Mouse (Mus musculus) kidney, embryonic 14.5 days (tissue): ENCODE measurements at regions not wholly inside any gene's neighbourhood (a gene's known extent, or its start where the extent isn't known, plus 50 kb on each side); places are given as distances from the start of the nearest gene placed in this dataset.

ENCODE experiments used
- ATAC-seq: fragments of 200-750 bp; cut with Nextera tagmentation; 2 replicates; pipeline ENCODE4 v1.8.0; 2017; ENCODE audit warnings: moderate number of reproducible peaks, mild to moderate bottlenecking, moderate TSS enrichment, moderate library complexity; ENCODE audit not compliant: low FRiP score, low TSS enrichment
- H3K27ac ChIP-seq: fragments of 300-500 bp; sonication (generic); 2 replicates; pipeline ENCODE4 v1.5.1; 2014; ENCODE audit warnings: low read depth, mild to moderate bottlenecking, low read length, moderate library complexity, mixed read lengths
- H3K27me3 ChIP-seq: fragments of 300-500 bp; sonication (generic); 2 replicates; pipeline ENCODE4 v1.6.1; 2014; ENCODE audit warnings: mild to moderate bottlenecking, low read length; ENCODE audit not compliant: control insufficient read depth, insufficient read depth
- H3K36me3 ChIP-seq: fragments of 300-500 bp; sonication (generic); 2 replicates; pipeline ENCODE4 v1.6.1; 2014; ENCODE audit warnings: low read length, mixed read lengths; ENCODE audit not compliant: control insufficient read depth, insufficient read depth
- H3K4me1 ChIP-seq: fragments of 300-500 bp; sonication (generic); 2 replicates; pipeline ENCODE4 v1.6.1; 2014; ENCODE audit warnings: low read length, mixed read lengths; ENCODE audit not compliant: control insufficient read depth, insufficient read depth
- H3K4me2 ChIP-seq: fragments of 300-500 bp; sonication (generic); replicated peaks from 2 replicates; pipeline ENCODE4 v1.6.1; 2014; ENCODE audit warnings: low read depth, mild to moderate bottlenecking, low read length
- H3K4me3 ChIP-seq: fragments of 300-500 bp; sonication (generic); 2 replicates; pipeline ENCODE4 v1.5.1; 2014; ENCODE audit warnings: mild to moderate bottlenecking, low read length
- H3K9ac ChIP-seq: fragments of 300-500 bp; sonication (generic); 2 replicates; pipeline ENCODE4 v1.6.1; 2014; ENCODE audit warnings: low read depth, mild to moderate bottlenecking, low read length, moderate library complexity
- H3K9me3 ChIP-seq: fragments of 300-500 bp; sonication (generic); 2 replicates; pipeline ENCODE4 v1.6.1; 2016; ENCODE audit warnings: low read length; ENCODE audit not compliant: control insufficient read depth
- WGBS: fragments of 180-500 bp; shearing (Covaris S2); extraction: QIAGEN DNeasy Blood & Tissue Kit; methylation state at CpG from one replicate; pipeline ENCODE4 v1.1.7; 2014; 5-methylcytosine and 5-hydroxymethylcytosine counted together

DNA sequence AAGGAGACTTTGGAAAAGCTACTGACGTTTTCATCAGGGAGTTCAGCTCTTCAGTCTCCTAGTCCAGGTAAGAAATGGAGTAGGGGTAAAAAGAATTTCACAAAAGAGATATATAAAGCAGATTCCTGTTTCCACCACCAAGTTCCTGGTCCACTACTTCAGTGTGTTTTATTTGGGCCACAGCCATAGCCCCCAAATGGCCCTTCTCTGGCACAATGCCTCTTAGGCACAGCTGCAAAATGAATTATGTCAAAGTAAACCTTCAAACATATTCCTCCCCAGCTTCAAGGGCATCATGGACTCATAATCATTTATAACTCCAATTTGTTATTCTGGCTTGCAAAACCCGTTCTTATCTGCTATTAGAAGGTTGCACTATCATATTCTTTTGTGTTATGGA is 325.1 kb downstream of the Slc6a15 start:
- Histone ChIP-seq H3K27ac (no peak overlapping the region), H3K27me3 (no peaks in the 10 kb centered on the region), H3K4me2 (no peak overlapping the region), H3K4me3 (no peak overlapping the region), H3K9me3 (no peaks in the 10 kb centered on the region), H3K9ac (no peak overlapping the region), H3K4me1 (no peaks in the 10 kb centered on the region), H3K36me3 (no peaks in the 10 kb centered on the region)
- ATAC-seq: no peak
- WGBS: 38% methylated on average over 2 of the region's 2 CpGs

DNA sequence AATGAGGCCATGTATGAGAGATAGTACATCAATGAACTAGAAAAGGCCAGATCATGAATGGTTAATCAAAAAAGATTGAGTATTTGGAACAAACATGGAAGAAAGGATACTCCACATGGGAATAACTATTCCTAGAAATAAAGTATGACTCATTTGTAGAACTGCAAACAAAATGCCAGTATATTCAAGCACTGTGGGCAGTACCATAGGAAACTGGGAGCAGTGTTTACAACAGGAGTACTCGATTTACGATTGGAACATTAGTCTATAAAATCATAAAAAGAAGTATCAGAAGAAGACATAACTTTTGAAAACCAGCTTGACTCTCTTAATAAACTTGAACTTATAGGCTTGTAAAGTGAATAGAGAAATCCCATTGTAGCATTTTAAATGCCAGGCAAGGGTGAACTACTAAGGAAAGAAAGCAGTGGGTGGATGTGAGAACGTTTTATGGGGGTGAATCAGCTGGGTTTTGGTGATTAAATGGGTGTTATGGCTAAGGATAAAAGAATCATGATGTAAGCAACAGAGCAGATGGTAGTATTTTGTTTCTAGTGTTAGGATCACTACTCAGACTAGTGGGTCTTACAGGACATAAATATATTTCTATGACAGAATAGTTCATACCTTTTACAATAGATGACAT is 347.6 kb downstream of the Slc6a15 start:
- ATAC-seq: no peak
- no peak overlapping the region for H3K27ac ChIP-seq
- H3K27me3 ChIP-seq: no peaks in the 10 kb centered on the region
- H3K4me3 ChIP-seq: no peak overlapping the region
- H3K36me3 ChIP-seq: no peaks in the 10 kb centered on the region
- H3K4me1 ChIP-seq: no peaks in the 10 kb centered on the region
- no peak overlapping the region for H3K9ac ChIP-seq
- 83% methylated on average over 3 of the region's 3 CpGs for WGBS
- no peak overlapping the region for H3K4me2 ChIP-seq
- H3K9me3 ChIP-seq: no peaks in the 10 kb centered on the region

DNA sequence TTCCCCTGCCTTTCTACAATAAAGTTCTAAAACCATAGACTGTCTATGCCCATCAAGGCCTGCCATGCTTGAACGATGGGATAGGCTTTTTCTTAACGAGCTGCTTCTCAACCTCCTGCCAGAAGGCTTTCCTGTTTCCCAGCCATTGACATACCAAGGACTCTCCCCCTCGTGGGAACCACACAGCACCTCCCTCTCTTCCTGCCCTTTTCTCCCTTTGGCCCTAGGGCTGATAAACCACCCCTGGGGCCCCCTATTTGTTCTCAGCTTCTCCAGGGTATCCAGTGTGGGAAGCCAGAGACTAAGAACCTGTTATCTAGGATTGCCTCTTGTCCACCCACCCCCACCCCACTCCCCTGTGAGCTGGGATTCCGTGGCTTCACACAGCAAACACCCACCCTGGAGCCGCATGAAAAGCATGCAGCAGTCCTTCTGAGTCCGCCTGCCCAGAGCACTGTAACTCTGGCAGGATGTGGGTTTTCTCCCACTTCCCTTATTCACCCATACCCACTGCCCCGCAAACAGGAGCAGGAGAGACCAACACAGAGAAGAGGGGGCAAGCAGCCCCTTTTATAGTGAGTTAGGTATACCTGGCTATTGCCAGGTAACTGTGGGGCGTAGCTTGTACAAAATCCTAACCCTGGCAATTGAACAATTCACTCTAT is 351.5 kb downstream of the Slc6a15 start:
- Histone ChIP-seq H3K4me1 (no peaks in the 10 kb centered on the region), H3K27ac (no peak overlapping the region), H3K4me2 (no peak overlapping the region), H3K9ac (no peak overlapping the region), H3K9me3 (no peaks in the 10 kb centered on the region), H3K27me3 (no peaks in the 10 kb centered on the region), H3K4me3 (no peak overlapping the region), H3K36me3 (no peaks in the 10 kb centered on the region)
- WGBS: 55% methylated on average over 8 of the region's 8 CpGs
- no peak for ATAC-seq

DNA sequence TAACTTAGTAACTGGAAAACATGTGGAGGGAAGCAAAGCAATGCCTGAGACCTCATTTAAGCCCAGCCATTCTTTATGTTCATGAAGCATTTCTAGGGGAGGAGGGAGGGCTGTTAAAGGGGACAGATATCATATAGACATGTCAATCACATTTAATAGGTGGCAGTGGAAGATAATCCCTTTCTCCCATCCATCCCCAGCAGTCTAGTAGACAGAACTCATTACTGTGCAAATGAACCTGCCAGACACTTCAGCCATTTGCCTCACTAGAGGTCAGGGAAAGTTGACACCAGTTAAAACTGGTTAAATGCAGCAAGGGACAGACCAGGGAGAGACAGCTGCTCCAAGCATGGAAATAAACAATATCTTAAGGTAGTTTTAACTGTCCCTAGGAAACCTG is 359.1 kb downstream of the Slc6a15 start:
- no peaks in the 10 kb centered on the region for H3K4me1 ChIP-seq
- no peaks in the 10 kb centered on the region for H3K9me3 ChIP-seq
- H3K9ac ChIP-seq: no peak overlapping the region
- H3K27ac ChIP-seq: no peak overlapping the region
- no peaks in the 10 kb centered on the region for H3K36me3 ChIP-seq
- no peaks in the 10 kb centered on the region for H3K27me3 ChIP-seq
- H3K4me3 ChIP-seq: no peak overlapping the region
- peak; percentile 96 for ATAC-seq
- H3K4me2 ChIP-seq: no peak overlapping the region

DNA sequence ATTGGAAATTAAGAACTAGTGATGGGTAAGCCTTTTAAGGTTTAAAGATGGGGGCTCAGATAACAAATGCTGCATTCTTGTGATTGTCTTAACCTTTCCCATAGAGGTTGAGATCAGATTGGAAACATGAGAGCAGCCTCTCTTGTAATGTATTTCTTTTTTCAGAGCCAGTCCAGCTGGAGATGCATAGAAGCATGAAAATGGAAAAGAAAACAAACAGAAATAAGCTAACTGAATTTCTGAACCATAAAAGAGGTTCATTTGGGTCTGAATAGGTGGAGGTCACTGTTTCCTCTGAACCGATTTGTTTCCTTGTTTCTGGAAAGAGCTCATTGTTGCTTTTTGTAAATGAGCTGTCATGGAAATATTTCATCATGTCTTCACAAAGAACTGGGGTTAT is 363.9 kb downstream of the Slc6a15 start:
- H3K9me3 ChIP-seq: no peaks in the 10 kb centered on the region
- WGBS: 2% methylated on average over 1 of the region's 1 CpGs
- no peak overlapping the region for H3K4me3 ChIP-seq
- ATAC-seq: peak; percentile 58; the same call in 1 of the 2 replicates
- H3K27me3 ChIP-seq: no peaks in the 10 kb centered on the region
- no peaks in the 10 kb centered on the region for H3K36me3 ChIP-seq
- no peak overlapping the region for H3K27ac ChIP-seq
- no peak overlapping the region for H3K4me2 ChIP-seq
- H3K4me1 ChIP-seq: no peaks in the 10 kb centered on the region
- H3K9ac ChIP-seq: no peak overlapping the region

DNA sequence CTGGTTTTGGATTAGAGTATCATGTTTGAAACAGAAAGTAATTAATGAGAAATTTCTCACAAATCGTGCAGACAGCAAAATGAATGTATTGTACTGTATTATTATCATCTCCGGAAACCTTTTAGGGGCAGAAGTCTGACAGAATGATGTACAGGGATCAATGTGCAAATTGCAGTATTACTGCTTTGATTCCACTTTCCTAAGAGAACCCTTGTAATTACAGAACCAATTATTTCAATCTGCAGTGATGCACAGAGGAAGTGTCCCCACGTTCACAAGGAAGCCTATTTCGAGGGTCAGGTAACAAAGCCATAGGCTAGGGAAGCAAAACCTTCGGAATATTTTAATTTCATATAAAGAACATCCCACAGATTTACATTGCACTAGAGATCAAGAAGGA is 364.4 kb downstream of the Slc6a15 start:
- no peaks in the 10 kb centered on the region for H3K9me3 ChIP-seq

GRCm38 (mm10) chr10:103780127-103780526 is 362.7 kb upstream of the Gm21293 start:
- WGBS: 89% methylated on average over 1 of the region's 1 CpGs

More for the DNA sequence above, 364.4 kb downstream of the Slc6a15 start:
- Histone ChIP-seq H3K4me2 (no peak overlapping the region), H3K27me3 (no peaks in the 10 kb centered on the region), H3K9ac (no peak overlapping the region), H3K4me1 (no peaks in the 10 kb centered on the region), H3K4me3 (no peak overlapping the region), H3K36me3 (no peaks in the 10 kb centered on the region), H3K27ac (no peak overlapping the region)
- 27% methylated on average over 5 of the region's 5 CpGs for WGBS
- ATAC-seq: peak; percentile 46; the same call in 1 of the 2 replicates

DNA sequence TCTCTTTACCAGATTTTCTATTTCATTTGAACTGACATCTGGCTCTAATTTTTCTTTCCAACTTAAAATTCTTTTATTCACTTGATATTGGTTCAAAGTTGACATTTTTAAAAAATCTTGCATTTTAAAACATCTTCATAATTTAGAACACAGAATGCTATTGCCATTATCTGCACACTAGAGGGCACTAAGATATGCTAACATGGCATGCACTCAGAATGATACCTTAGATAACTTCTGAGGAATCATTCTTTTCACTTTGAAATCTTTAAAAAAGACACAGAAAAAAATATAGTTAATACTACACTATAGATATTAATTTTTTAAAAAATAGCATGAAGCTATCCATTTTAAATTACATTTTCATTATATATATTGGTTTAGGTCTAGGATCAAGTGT is 357.9 kb upstream of the Gm21293 start:
- Histone ChIP-seq H3K4me2 (no peak overlapping the region), H3K9ac (no peak overlapping the region), H3K4me3 (no peak overlapping the region), H3K27ac (no peak overlapping the region), H3K36me3 (no peaks in the 10 kb centered on the region), H3K4me1 (no peaks in the 10 kb centered on the region), H3K27me3 (no peaks in the 10 kb centered on the region), H3K9me3 (no peaks in the 10 kb centered on the region)
- no peak for ATAC-seq

More at GRCm38 (mm10) chr10:103780127-103780526, 362.7 kb upstream of the Gm21293 start:
- Histone ChIP-seq H3K4me3 (no peak overlapping the region), H3K9me3 (no peaks in the 10 kb centered on the region), H3K27me3 (no peaks in the 10 kb centered on the region), H3K27ac (no peak overlapping the region), H3K9ac (no peak overlapping the region), H3K4me2 (no peak overlapping the region), H3K36me3 (no peaks in the 10 kb centered on the region), H3K4me1 (no peaks in the 10 kb centered on the region)
- ATAC-seq: no peak

DNA sequence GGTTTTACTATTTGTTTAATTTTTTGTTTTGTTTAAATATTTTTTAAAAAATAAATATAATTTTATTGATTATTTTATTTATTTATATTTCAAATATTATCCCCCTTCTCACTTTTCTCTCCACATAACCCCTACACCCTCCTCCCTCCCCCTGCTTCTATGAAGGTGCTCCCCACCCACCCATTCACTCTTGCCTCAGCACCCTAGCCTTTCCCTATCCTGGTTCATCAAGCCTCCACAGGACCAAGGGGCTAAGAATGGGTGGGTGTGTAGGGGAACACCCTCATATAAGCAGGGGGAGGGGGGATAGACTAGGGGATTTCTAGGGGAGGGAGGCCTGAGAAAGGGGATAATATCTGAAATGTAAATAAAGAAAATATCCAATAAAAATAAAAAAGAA is 313.7 kb upstream of the Gm21293 start:
- H3K27me3 ChIP-seq: no peaks in the 10 kb centered on the region
- ATAC-seq: no peak
- H3K36me3 ChIP-seq: no peaks in the 10 kb centered on the region
- no peaks in the 10 kb centered on the region for H3K9me3 ChIP-seq
- H3K9ac ChIP-seq: no peak overlapping the region
- H3K27ac ChIP-seq: no peak overlapping the region
- no peak overlapping the region for H3K4me3 ChIP-seq
- no peaks in the 10 kb centered on the region for H3K4me1 ChIP-seq
- no peak overlapping the region for H3K4me2 ChIP-seq
